Mouse (Mus musculus): ENCODE measurements at regions not wholly inside any gene's neighbourhood (a gene's known extent, or its start where the extent isn't known, plus 50 kb on each side); places are given as distances from the start of the nearest gene placed in this dataset.

- DNase-seq (ENCODE audit: low read depth in 1 of 2, low spot score in 2 of 2) = no peak
- TF ChIP-seq CTCF (IDR thresholded peaks at IDR 0.05; ENCODE audit: extremely low read depth, insufficient read depth, insufficient read length, insufficient replicate concordance) (no peak), POLR2A (IDR thresholded peaks at IDR 0.05; ENCODE audit: low read depth, low read length) (no peak)
- no peaks in the 10 kb centered on the region for H3K27me3 ChIP-seq (ENCODE audit: control insufficient read depth, insufficient read depth, low read length)
- peaks cover 2% of the 10 kb centered on the region for H3K4me1 ChIP-seq (ENCODE audit: control insufficient read depth, insufficient read depth, insufficient read length)
- WGBS = 53% methylated on average over 5 of the region's 5 CpGs
- no peak overlapping the region for H3K27ac ChIP-seq (ENCODE audit: insufficient read depth, low read length)
- H3K36me3 ChIP-seq (ENCODE audit: control insufficient read depth, insufficient read depth, low read length) = no peaks in the 10 kb centered on the region
- no peak overlapping the region for H3K4me3 ChIP-seq (ENCODE audit: extremely low read depth, insufficient read depth, insufficient read length)
Observed at GRCm38 (mm10) chr8:46898697-46899445, 87.8 kb upstream of the Enpp6 start.

DNA sequence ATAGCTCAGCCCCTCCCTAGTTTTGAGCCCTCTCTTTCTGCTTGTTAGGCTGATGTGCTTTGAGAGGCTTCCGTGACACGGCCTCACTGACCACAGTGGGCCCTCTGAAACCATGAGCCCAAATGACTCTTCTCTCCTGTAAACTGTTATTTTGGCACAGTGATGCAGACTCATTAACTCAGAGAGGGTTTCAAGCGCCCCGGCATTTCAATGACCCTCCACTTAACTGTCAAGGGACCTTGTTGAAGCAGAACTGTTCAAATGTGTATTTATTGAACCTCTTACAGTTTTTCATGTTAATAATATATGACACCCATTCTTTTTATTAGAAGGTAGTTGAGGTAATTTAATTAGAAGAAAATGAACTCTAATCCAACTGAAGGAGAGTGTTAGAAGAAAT lies 85.9 kb upstream of the Enpp6 start:
- no peak for TF ChIP-seq POLR2A (IDR thresholded peaks at IDR 0.05; ENCODE audit: low read depth, low read length)
- TF ChIP-seq CTCF (IDR thresholded peaks at IDR 0.05; ENCODE audit: extremely low read depth, insufficient read depth, insufficient read length, insufficient replicate concordance) = no peak
- no peak overlapping the region for H3K27ac ChIP-seq (ENCODE audit: insufficient read depth, low read length)
- H3K36me3 ChIP-seq (ENCODE audit: control insufficient read depth, insufficient read depth, low read length) = no peaks in the 10 kb centered on the region
- H3K27me3 ChIP-seq (ENCODE audit: control insufficient read depth, insufficient read depth, low read length) = no peaks in the 10 kb centered on the region
- no peak overlapping the region for H3K4me3 ChIP-seq (ENCODE audit: extremely low read depth, insufficient read depth, insufficient read length)
- H3K4me1 ChIP-seq (ENCODE audit: control insufficient read depth, insufficient read depth, insufficient read length) = peaks cover 2% of the 10 kb centered on the region
- DNase-seq (ENCODE audit: low read depth in 1 of 2, low spot score in 2 of 2) = no peak
- 88% methylated on average over 4 of the region's 4 CpGs for WGBS

- H3K27ac ChIP-seq (ENCODE audit: insufficient read depth, low read length) = no peak overlapping the region
- DNase-seq (ENCODE audit: low read depth in 1 of 2, low spot score in 2 of 2) = no peak
- no peaks in the 10 kb centered on the region for H3K36me3 ChIP-seq (ENCODE audit: control insufficient read depth, insufficient read depth, low read length)
- H3K4me3 ChIP-seq (ENCODE audit: extremely low read depth, insufficient read depth, insufficient read length) = no peak overlapping the region
- WGBS = 84% methylated on average over 3 of the region's 3 CpGs
- peaks cover 2% of the 10 kb centered on the region for H3K4me1 ChIP-seq (ENCODE audit: control insufficient read depth, insufficient read depth, insufficient read length)
- no peaks in the 10 kb centered on the region for H3K27me3 ChIP-seq (ENCODE audit: control insufficient read depth, insufficient read depth, low read length)
- TF ChIP-seq POLR2A (IDR thresholded peaks at IDR 0.05; ENCODE audit: low read depth, low read length) (no peak), CTCF (IDR thresholded peaks at IDR 0.05; ENCODE audit: extremely low read depth, insufficient read depth, insufficient read length, insufficient replicate concordance) (no peak)
Observed at GRCm38 (mm10) chr8:46904731-46905130, 82.0 kb upstream of the Enpp6 start.

GRCm38 (mm10) chr8:46907390-46907789 lies 79.3 kb upstream of the Enpp6 start:
- Histone ChIP-seq H3K27ac (ENCODE audit: insufficient read depth, low read length) (no peak overlapping the region), H3K4me1 (ENCODE audit: control insufficient read depth, insufficient read depth, insufficient read length) (peaks cover 2% of the 10 kb centered on the region; the same call in 1 of the 2 replicates), H3K4me3 (ENCODE audit: extremely low read depth, insufficient read depth, insufficient read length) (no peak overlapping the region), H3K36me3 (ENCODE audit: control insufficient read depth, insufficient read depth, low read length) (no peaks in the 10 kb centered on the region), H3K27me3 (ENCODE audit: control insufficient read depth, insufficient read depth, low read length) (no peaks in the 10 kb centered on the region)
- TF ChIP-seq CTCF (IDR thresholded peaks at IDR 0.05; ENCODE audit: extremely low read depth, insufficient read depth, insufficient read length, insufficient replicate concordance) (no peak), POLR2A (IDR thresholded peaks at IDR 0.05; ENCODE audit: low read depth, low read length) (no peak)
- DNase-seq (ENCODE audit: low read depth in 1 of 2, low spot score in 2 of 2) = no peak
- 80% methylated on average over 11 of the region's 11 CpGs for whole genome bisulfite sequencing

GRCm38 (mm10) chr8:46908186-46908585 lies 78.5 kb upstream of the Enpp6 start:
- no peak for TF ChIP-seq POLR2A (IDR thresholded peaks at IDR 0.05; ENCODE audit: low read depth, low read length)
- peaks cover 2% of the 10 kb centered on the region; the same call in 1 of the 2 replicates for H3K4me1 ChIP-seq (ENCODE audit: control insufficient read depth, insufficient read depth, insufficient read length)
- WGBS = 78% methylated on average over 4 of the region's 4 CpGs

DNA sequence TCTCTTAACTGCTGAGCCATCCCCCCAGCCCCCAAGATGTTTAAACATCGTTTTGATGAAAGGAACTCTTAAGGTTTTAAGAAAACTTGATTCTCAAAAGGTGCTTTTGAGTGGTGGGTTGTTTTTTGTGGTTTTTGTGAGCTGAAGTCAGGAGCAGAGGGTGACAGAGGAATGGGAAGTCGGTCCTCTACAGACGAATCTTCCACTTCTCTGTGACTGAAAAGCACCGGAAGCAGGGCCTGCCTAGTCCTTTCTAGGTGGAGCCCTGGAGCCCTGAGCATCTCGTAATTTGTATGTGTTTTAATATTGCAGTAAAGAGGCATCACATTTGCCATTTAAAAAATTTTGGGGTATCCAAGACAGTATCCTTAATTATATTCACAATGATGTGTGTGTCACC lies 72.7 kb upstream of the Enpp6 start:
- 12% methylated on average over 5 of the region's 5 CpGs for WGBS
- TF ChIP-seq POLR2A (IDR thresholded peaks at IDR 0.05; ENCODE audit: low read depth, low read length) (no peak), CTCF (IDR thresholded peaks at IDR 0.05; ENCODE audit: extremely low read depth, insufficient read depth, insufficient read length, insufficient replicate concordance) (no peak)
- Histone ChIP-seq H3K27me3 (ENCODE audit: control insufficient read depth, insufficient read depth, low read length) (no peaks in the 10 kb centered on the region), H3K27ac (ENCODE audit: insufficient read depth, low read length) (0 out of 2 replicates have a peak overlapping the region, but pooled peaks have one; percentile 3), H3K4me3 (ENCODE audit: extremely low read depth, insufficient read depth, insufficient read length) (no peak overlapping the region), H3K36me3 (ENCODE audit: control insufficient read depth, insufficient read depth, low read length) (no peaks in the 10 kb centered on the region), H3K4me1 (ENCODE audit: control insufficient read depth, insufficient read depth, insufficient read length) (0 out of 2 replicates have a peak, but pooled peaks cover 2% of the 10 kb centered on the region)
- DNase-seq (ENCODE audit: low read depth in 1 of 2, low spot score in 2 of 2) = peak in 1 of 2 experiments; percentile 39

More at GRCm38 (mm10) chr8:46908186-46908585, 78.5 kb upstream of the Enpp6 start:
- no peak for DNase-seq (ENCODE audit: low read depth in 1 of 2, low spot score in 2 of 2)
- Histone ChIP-seq H3K36me3 (ENCODE audit: control insufficient read depth, insufficient read depth, low read length) (no peaks in the 10 kb centered on the region), H3K4me3 (ENCODE audit: extremely low read depth, insufficient read depth, insufficient read length) (no peak overlapping the region), H3K27me3 (ENCODE audit: control insufficient read depth, insufficient read depth, low read length) (no peaks in the 10 kb centered on the region), H3K27ac (ENCODE audit: insufficient read depth, low read length) (no peak overlapping the region)

DNA sequence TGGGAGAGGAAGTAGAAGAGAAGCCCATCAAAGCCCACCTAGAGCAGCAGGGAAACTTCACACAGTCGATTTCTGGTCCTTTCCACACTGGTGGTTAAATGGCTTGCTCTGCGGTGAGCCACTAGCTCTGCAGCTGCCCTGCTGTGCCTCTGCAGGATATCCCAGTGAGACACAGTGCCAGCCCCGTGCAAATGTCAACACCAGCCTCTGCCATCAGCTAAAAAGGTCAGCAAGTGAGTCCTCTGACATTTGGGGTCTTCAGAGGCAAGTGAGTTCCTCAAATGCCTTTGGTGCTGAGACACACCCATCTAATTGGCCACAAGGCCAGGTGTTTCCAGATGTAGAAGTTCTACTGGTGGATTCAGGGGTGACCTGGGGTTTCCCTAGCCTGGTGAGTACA lies 66.6 kb upstream of the Enpp6 start:
- DNase-seq (ENCODE audit: low read depth in 1 of 2, low spot score in 2 of 2) = no peak
- WGBS = 1% methylated on average over 3 of the region's 3 CpGs
- H3K4me3 ChIP-seq (ENCODE audit: extremely low read depth, insufficient read depth, insufficient read length) = no peak overlapping the region
- H3K27me3 ChIP-seq (ENCODE audit: control insufficient read depth, insufficient read depth, low read length) = no peaks in the 10 kb centered on the region
- no peak for TF ChIP-seq CTCF (IDR thresholded peaks at IDR 0.05; ENCODE audit: extremely low read depth, insufficient read depth, insufficient read length, insufficient replicate concordance)
- no peak for TF ChIP-seq POLR2A (IDR thresholded peaks at IDR 0.05; ENCODE audit: low read depth, low read length)
- H3K27ac ChIP-seq (ENCODE audit: insufficient read depth, low read length) = no peak overlapping the region; the same call in 1 of the 2 replicates
- peaks cover 26% of the 10 kb centered on the region; the same call in 1 of the 2 replicates for H3K4me1 ChIP-seq (ENCODE audit: control insufficient read depth, insufficient read depth, insufficient read length)
- H3K36me3 ChIP-seq (ENCODE audit: control insufficient read depth, insufficient read depth, low read length) = no peaks in the 10 kb centered on the region

All from spleen, adult 2 months (tissue).